Mouse (Mus musculus) E14TG2a.4 (cell line): ENCODE results near the gene Lama5.
A peak's percentile ranks its signal among the peaks of the same experiment; 100 is the strongest.

Experiments used
- H3K27me3 ChIP-seq: 2 replicates; pipeline ENCODE4 v1.6.1; 2014; ENCODE audit warnings: low read length, control low read depth; ENCODE audit not compliant: insufficient read depth
- H3K36me3 ChIP-seq: 2 replicates; pipeline ENCODE4 v1.6.1; 2014; ENCODE audit warnings: low read length, control low read depth; ENCODE audit not compliant: insufficient read depth
- H3K4me1 ChIP-seq: replicated peaks from 2 replicates; pipeline ENCODE4 v1.6.1; 2014; ENCODE audit warnings: low read depth, low read length, control low read depth
- H3K4me3 ChIP-seq: replicated peaks from 2 replicates; pipeline ENCODE4 v1.5.1; 2014; ENCODE audit warnings: mild to moderate bottlenecking, low read length
- H3K9me3 ChIP-seq: 2 replicates; pipeline ENCODE4 v1.6.1; 2014; ENCODE audit warnings: low read length, control low read depth
- CTCF ChIP-seq: conservative IDR thresholded peaks from 2 replicates; pipeline ENCODE4 v1.5.1; 2014; ENCODE audit warnings: low read length
- NANOG ChIP-seq: IDR thresholded peaks from 2 replicates; pipeline ENCODE4 v1.6.1; 2014; ENCODE audit warnings: borderline replicate concordance, low read length, mixed read lengths
- POU5F1 ChIP-seq: IDR thresholded peaks from 2 replicates; pipeline ENCODE4 v1.6.1; 2014; ENCODE audit warnings: low read length, borderline replicate concordance

Gene Lama5

GRCm38 (mm10) chr2:180243108-180243507, 17.4 kb upstream of the Lama5 start:
- TF ChIP-seq NANOG (no peak), POU5F1 (no peak), CTCF (no peak)
- no peaks in the 10 kb centered on the region for H3K36me3 ChIP-seq
- no peaks in the 10 kb centered on the region for H3K27me3 ChIP-seq
- no peak overlapping the region for H3K4me3 ChIP-seq
- H3K4me1 ChIP-seq: peaks cover 25% of the 10 kb centered on the region
- H3K9me3 ChIP-seq: peaks cover 17% of the 10 kb centered on the region

GRCm38 (mm10) chr2:180238591-180238990, 12.9 kb upstream of the Lama5 start:
- TF ChIP-seq POU5F1: no peak
- TF ChIP-seq CTCF: no peak
- TF ChIP-seq NANOG: no peak
- H3K27me3 ChIP-seq: no peaks in the 10 kb centered on the region

GRCm38 (mm10) chr2:180237601-180238345, 12.1 kb upstream of the Lama5 start:
- no peaks in the 10 kb centered on the region; the same call in 1 of the 2 replicates for H3K36me3 ChIP-seq
- H3K4me1 ChIP-seq: peaks cover 71% of the 10 kb centered on the region
- peaks cover 10% of the 10 kb centered on the region for H3K9me3 ChIP-seq
- H3K4me3 ChIP-seq: peak overlapping the region; percentile 32; the same call in 1 of the 2 replicates
- TF ChIP-seq POU5F1 (no peak), NANOG (no peak; the same call in 1 of the 2 replicates), CTCF (no peak)
- H3K27me3 ChIP-seq: no peaks in the 10 kb centered on the region

More at GRCm38 (mm10) chr2:180238591-180238990, 12.9 kb upstream of the Lama5 start:
- Histone ChIP-seq H3K9me3 (peaks cover 10% of the 10 kb centered on the region), H3K4me1 (peaks cover 62% of the 10 kb centered on the region), H3K36me3 (no peaks in the 10 kb centered on the region), H3K4me3 (no peak overlapping the region)

- Histone ChIP-seq H3K9me3 (peaks cover 9% of the 10 kb centered on the region), H3K4me1 (peaks cover 75% of the 10 kb centered on the region), H3K4me3 (peak overlapping the region; percentile 32; the same call in 1 of the 2 replicates), H3K36me3 (no peaks in the 10 kb centered on the region; the same call in 1 of the 2 replicates), H3K27me3 (no peaks in the 10 kb centered on the region)
- TF ChIP-seq POU5F1 (no peak), NANOG (no peak), CTCF (no peak)
Observed at GRCm38 (mm10) chr2:180236930-180237329, 11.3 kb upstream of the Lama5 start.

GRCm38 (mm10) chr2:180236500-180236899, 10.8 kb upstream of the Lama5 start:
- peaks cover 79% of the 10 kb centered on the region for H3K4me1 ChIP-seq
- peak overlapping the region; percentile 68 for H3K4me3 ChIP-seq
- TF ChIP-seq POU5F1: no peak
- no peak for TF ChIP-seq NANOG
- no peak for TF ChIP-seq CTCF
- peaks cover 4% of the 10 kb centered on the region for H3K9me3 ChIP-seq
- H3K36me3 ChIP-seq: no peaks in the 10 kb centered on the region; the same call in 1 of the 2 replicates
- H3K27me3 ChIP-seq: no peaks in the 10 kb centered on the region

- peaks cover 86% of the 10 kb centered on the region for H3K4me1 ChIP-seq
- TF ChIP-seq CTCF (no peak), POU5F1 (no peak), NANOG (no peak)
- no peaks in the 10 kb centered on the region; the same call in 1 of the 2 replicates for H3K36me3 ChIP-seq
- H3K9me3 ChIP-seq: no peaks in the 10 kb centered on the region
- peak overlapping the region; percentile 68 for H3K4me3 ChIP-seq
- H3K27me3 ChIP-seq: no peaks in the 10 kb centered on the region
Observed at GRCm38 (mm10) chr2:180235788-180236187, 10.1 kb upstream of the Lama5 start.

- H3K36me3 ChIP-seq: no peaks in the 10 kb centered on the region; the same call in 1 of the 2 replicates
- no peaks in the 10 kb centered on the region for H3K9me3 ChIP-seq
- no peak for TF ChIP-seq NANOG
- no peak for TF ChIP-seq CTCF
- TF ChIP-seq POU5F1: no peak
- peak overlapping the region; percentile 68 for H3K4me3 ChIP-seq
- peaks cover 94% of the 10 kb centered on the region for H3K4me1 ChIP-seq
- no peaks in the 10 kb centered on the region for H3K27me3 ChIP-seq
Observed at GRCm38 (mm10) chr2:180234980-180235379, 9.3 kb upstream of the Lama5 start.

- Histone ChIP-seq H3K9me3 (no peaks in the 10 kb centered on the region), H3K36me3 (no peaks in the 10 kb centered on the region; the same call in 1 of the 2 replicates), H3K27me3 (no peaks in the 10 kb centered on the region), H3K4me1 (peaks cover 95% of the 10 kb centered on the region), H3K4me3 (peak overlapping the region; percentile 68)
- TF ChIP-seq CTCF (no peak), POU5F1 (no peak)
Observed at GRCm38 (mm10) chr2:180234353-180234752, 8.7 kb upstream of the Lama5 start.
